29 mouse cellular contexts compared by ENCODE assay signal in genomic region chr13:53521468-53521867, GRCm38 (mm10). TPM values are rescaled to one million over a fixed set of nuclear protein-coding genes. Genes with fewer than 3 reads are reported as not detected.
DNase-seq lines count a peak whose midpoint lies in the region; ATAC-seq lines count a peak whose summit lies in the region.
"Had no signal": no experiment of that assay in that cellular context is flagged by ENCODE, and none has a peak within 500 bp of the region (broad histone marks: within the 10 kb centered on the region; RNA-seq: fewer than 3 reads in every experiment).

No protein-coding gene starts in this region.

- no peaks in the 10 kb centered on the region for H3K27me3 ChIP-seq in forebrain, embryonic 15.5 days
- H3K27me3 ChIP-seq in forebrain, embryonic 10.5 days (ENCODE audit: poor library complexity, severe bottlenecking), result peaks cover 5% of the 10 kb centered on the region; the same call in 1 of the 2 replicates
- H3K27me3 ChIP-seq in heart, embryonic 14.5 days (ENCODE audit: control insufficient read depth, insufficient read depth, low read length), result no peaks in the 10 kb centered on the region
- H3K27me3 ChIP-seq: hindbrain, embryonic 12.5 days had no signal

- 34% methylated on average over 3 of the region's 3 CpGs for WGBS in forebrain, embryonic 15.5 days
- WGBS in forebrain, embryonic 10.5 days, result 81% methylated on average over 3 of the region's 3 CpGs
- WGBS in heart, embryonic 14.5 days, result 35% methylated on average over 3 of the region's 3 CpGs

- no peak overlapping the region for H3K4me2 ChIP-seq in forebrain, embryonic 15.5 days (replicated peaks)
- no peak overlapping the region for H3K4me2 ChIP-seq in heart, embryonic 14.5 days (ENCODE audit: low read length)
- H3K4me2 ChIP-seq: heart, embryonic 11.5 days; hindbrain, embryonic 12.5 days; limb, embryonic 15.5 days; lung, embryonic 14.5 days; midbrain, embryonic 12.5 days; neural tube, embryonic 15.5 days had no signal

- H3K27ac ChIP-seq in forebrain, embryonic 15.5 days (replicated peaks), result 0 out of 2 replicates have a peak overlapping the region, but pooled peaks have one; percentile 12
- no peak overlapping the region for H3K27ac ChIP-seq in forebrain, embryonic 10.5 days
- H3K27ac ChIP-seq in heart, embryonic 14.5 days (replicated peaks in 1 of 2; ENCODE audit: control insufficient read depth in 1 of 2, insufficient read depth in 1 of 2, low read depth in 2 of 2, low read length in 2 of 2), result peak overlapping the region; percentile 14 to 46; a peak in 1 of 4 replicates
- H3K27ac ChIP-seq: embryonic facial prominence, embryonic 10.5 days; hindbrain, embryonic 12.5 days; kidney, postnatal 0 days; limb, embryonic 15.5 days; liver, embryonic 14.5 days; midbrain, embryonic 12.5 days; neural tube, embryonic 15.5 days had no signal

- H3K36me3 ChIP-seq in forebrain, embryonic 15.5 days, result no peaks in the 10 kb centered on the region
- no peaks in the 10 kb centered on the region for H3K36me3 ChIP-seq in forebrain, embryonic 10.5 days (replicated peaks)
- H3K36me3 ChIP-seq in heart, embryonic 14.5 days (ENCODE audit: control insufficient read depth, insufficient read depth, low read length), result no peaks in the 10 kb centered on the region
- H3K36me3 ChIP-seq: embryonic facial prominence, embryonic 10.5 days; hindbrain, embryonic 12.5 days; limb, embryonic 15.5 days; midbrain, embryonic 12.5 days; neural tube, embryonic 15.5 days had no signal

- H3K9ac ChIP-seq in forebrain, embryonic 15.5 days (replicated peaks), result no peak overlapping the region
- H3K9ac ChIP-seq in heart, embryonic 14.5 days (ENCODE audit: low read length), result no peak overlapping the region
- H3K9ac ChIP-seq: hindbrain, embryonic 12.5 days; limb, embryonic 15.5 days; liver, embryonic 14.5 days; lung, embryonic 14.5 days; midbrain, embryonic 12.5 days; neural tube, embryonic 15.5 days had no signal

- no peak overlapping the region for H3K4me3 ChIP-seq in forebrain, embryonic 15.5 days
- no peak overlapping the region for H3K4me3 ChIP-seq in forebrain, embryonic 10.5 days
- no peak overlapping the region for H3K4me3 ChIP-seq in heart, embryonic 14.5 days (ENCODE audit: control insufficient read depth in 1 of 2, insufficient read depth in 1 of 2, low read depth in 1 of 2, low read length in 2 of 2)
- H3K4me3 ChIP-seq: embryonic facial prominence, embryonic 10.5 days; hindbrain, embryonic 12.5 days; limb, embryonic 15.5 days; midbrain, embryonic 12.5 days; neural tube, embryonic 15.5 days had no signal

- 0 out of 2 replicates have a peak, but pooled peaks cover under 1% of the 10 kb centered on the region for H3K9me3 ChIP-seq in forebrain, embryonic 15.5 days
- H3K9me3 ChIP-seq in forebrain, embryonic 10.5 days, result peaks cover under 1% of the 10 kb centered on the region; the same call in 1 of the 2 replicates
- H3K9me3 ChIP-seq in heart, embryonic 14.5 days (ENCODE audit: control insufficient read depth, low read length), result peaks cover 1% of the 10 kb centered on the region
- H3K9me3 ChIP-seq: limb, embryonic 15.5 days; neural tube, embryonic 15.5 days had no signal

- H3K4me1 ChIP-seq in forebrain, embryonic 15.5 days, result peaks cover 26% of the 10 kb centered on the region
- peaks cover 32% of the 10 kb centered on the region for H3K4me1 ChIP-seq in forebrain, embryonic 10.5 days
- H3K4me1 ChIP-seq in heart, embryonic 14.5 days (ENCODE audit: control insufficient read depth in 2 of 2, insufficient read depth in 2 of 2, low read length in 2 of 2), result peaks cover 18 to 25% of the 10 kb centered on the region in 2 experiments

- intact Hi-C loops in heart, postnatal 36 days (cut with DNase I), result no loop called here

- no peak for DNase-seq in forebrain, embryonic 10.5 days (ENCODE audit: extremely low spot score, low spot score)
- no peak for DNase-seq in heart, postnatal 36 days
- DNase-seq in right cerebral cortex, adult 2 months (ENCODE audit: low spot score in 2 of 2), result peak; percentile 3 to 12
- no peak for DNase-seq in right cerebral cortex, postnatal 14 days
- no peak for DNase-seq in B cell, adult 2 months
- DNase-seq: adrenal gland, postnatal 14 days; cerebellum, adult 11 months; cerebellum, adult 9-11 months; heart, postnatal 14 days; kidney, adult 18-20 months; layer of hippocampus, postnatal 36 days; lung, embryonic 14.5 days; thymus, adult 18-20 months; thymus, postnatal 4 days had no signal

- no peak for ATAC-seq in forebrain, embryonic 15.5 days (replicated peaks)
- no peak for ATAC-seq in heart, embryonic 14.5 days (ENCODE audit: insufficient number of reproducible peaks, insufficient read depth, low FRiP score, low read depth)
- ATAC-seq: CD4-positive, CD25-positive, alpha-beta regulatory T cell, adult 4 months; inflammation-experienced regulatory T-cells, adult 6 months had no signal

RNA-seq across cellular contexts. Expression of gene Msx2, which starts 48.6 kb away (rescaled TPM):
- polyA plus RNA-seq in forebrain, embryonic 15.5 days (2015; fragmentation: Nextera tagmentation; extraction: Ambion mirVana), result 0.41 and 0.70 TPM in 2 replicates
- 17.3 and 19.7 TPM in 2 replicates for polyA plus RNA-seq in forebrain, embryonic 10.5 days (2016; fragmentation: Nextera tagmentation; extraction: Ambion mirVana)
- polyA plus RNA-seq in heart, embryonic 14.5 days (2014; fragmentation: Nextera tagmentation; extraction: Ambion mirVana), result 2.8 and 3.0 TPM in 2 replicates
- total RNA-seq in heart, postnatal 36 days (2021), result under 1 TPM; 0.62 to 0.67 TPM
- total RNA-seq: gastrocnemius, adult 18-20 months had no signal
- polyA plus RNA-seq: CD4-positive, CD25-positive, alpha-beta regulatory T cell, adult 4 months; large intestine, adult 2 months; small intestine, adult 2 months had no signal

Comparison
In these comparisons a context has a peak if more than half of its experiments do, and no peak if none do; other contexts are left out.
1. DNase-seq: peak in right cerebral cortex, adult 2 months (2 of 2); none in forebrain, embryonic 10.5 days (single experiment), heart, postnatal 36 days (0 of 2), right cerebral cortex, postnatal 14 days (single experiment) and B cell, adult 2 months (0 of 2).